Mouse (Mus musculus): ENCODE results near the gene Adam19.

- no peak for TF ChIP-seq CTCF (IDR thresholded peaks at IDR 0.05; ENCODE audit: borderline replicate concordance, control insufficient read depth, extremely low read depth, insufficient read depth, low read length, poor library complexity)
- TF ChIP-seq POLR2A (IDR thresholded peaks at IDR 0.05; ENCODE audit: control insufficient read depth, extremely low read depth, insufficient read depth, low read length, poor library complexity), result no peak
Measured at GRCm38 (mm10) chr11:46032956-46033355, 22.8 kb upstream of the Adam19 start.
